Mouse (Mus musculus): ENCODE data around the gene Pdk1.

Gene Pdk1

DNA sequence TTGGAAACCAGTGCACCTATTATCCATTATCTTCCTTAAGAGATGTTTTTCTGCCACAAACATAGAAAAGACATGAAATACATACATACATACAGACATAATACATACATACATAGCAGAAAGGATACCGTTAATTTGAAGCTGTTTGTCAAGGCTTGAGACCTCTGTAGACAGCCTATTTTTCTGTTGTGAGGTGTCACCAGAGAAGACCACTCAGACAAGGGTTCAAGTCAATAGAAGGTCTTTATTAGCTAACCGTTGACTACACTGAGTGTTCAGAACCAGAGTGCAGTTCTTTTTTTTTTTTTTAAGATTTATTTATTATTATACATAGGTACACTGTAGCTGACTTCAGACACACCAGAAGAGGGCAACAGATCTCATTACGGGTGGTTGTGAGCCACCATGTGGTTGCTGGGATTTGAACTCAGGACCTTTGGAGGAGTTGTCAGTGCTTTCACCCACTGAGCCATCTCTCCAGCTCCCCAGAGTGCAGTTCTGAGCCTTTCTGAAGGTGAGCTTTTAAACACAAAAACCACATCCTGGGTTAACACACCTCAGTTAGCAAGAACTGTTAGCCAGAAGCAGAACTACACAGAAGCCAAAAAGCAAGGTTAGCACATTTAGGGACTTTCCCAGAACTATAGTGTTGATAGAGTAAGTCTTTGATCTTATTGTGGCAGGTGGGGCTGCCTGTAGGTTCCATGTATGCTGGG, 68.1 kb downstream of the Pdk1 start:
- DNase-seq: no peak

DNA sequence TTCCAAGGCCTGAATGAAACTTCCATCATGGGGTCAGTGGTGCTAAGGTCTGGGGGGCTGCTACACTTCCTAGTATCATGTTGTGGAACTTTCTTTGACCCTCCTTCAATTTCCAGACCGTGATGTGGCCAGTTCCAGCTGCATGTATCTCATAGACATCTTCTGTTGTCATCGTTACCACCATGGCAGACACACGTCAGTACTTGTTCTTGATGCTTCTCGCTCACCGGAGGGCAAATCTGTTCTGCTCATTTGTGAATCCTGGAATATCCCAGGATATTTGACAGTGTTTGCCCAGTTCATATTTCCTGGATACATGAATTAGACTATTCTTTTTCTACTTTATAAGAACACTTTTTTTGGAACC, 68.7 kb downstream of the Pdk1 start:
- no peak for DNase-seq

DNA sequence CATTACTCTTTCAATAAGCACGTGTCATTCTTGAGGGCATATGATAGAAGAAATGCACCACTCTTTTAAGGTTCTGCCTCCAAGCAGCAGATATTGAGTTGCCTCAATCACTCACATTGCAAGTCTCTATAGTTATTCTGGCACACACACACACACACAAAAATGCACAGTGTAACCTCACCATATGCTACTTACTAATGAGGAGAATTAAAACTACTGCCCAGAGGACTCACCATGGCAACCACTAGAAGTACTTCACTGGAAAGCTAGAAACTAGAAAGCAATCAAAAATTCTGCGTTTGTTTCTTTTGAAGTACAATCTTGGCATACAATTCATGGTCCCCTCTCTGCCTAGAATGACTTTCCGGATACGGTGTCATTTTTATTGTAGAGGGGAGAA, 78.2 kb downstream of the Pdk1 start:
- no peak for DNase-seq

All from thymus, postnatal 4 days (tissue).